Mouse (Mus musculus) gastrocnemius, adult 18-20 months (tissue): Measurements from ENCODE around the gene Trim23. TPM values are rescaled to one million over a fixed set of nuclear protein-coding genes. Genes with fewer than 3 reads are reported as not detected.

Experiments
- total RNA-seq, 2 experiments: library from RNA; stranded (reverse); gene quantifications; 2 replicates each; pipeline ENCODE4 v1.2.3; 2021

The Trim23 gene
- total RNA-seq, 2 experiments from 2014 or later = 24.8 to 26.5 TPM

Other genes with a start within 250 kb of the Trim23 start
- gene Nln, start 69.2 kb upstream of the Trim23 start, total RNA-seq = 1 to 10 TPM; 4.7 to 7.0 TPM
- gene Sgtb, start 69.1 kb upstream of the Trim23 start, total RNA-seq = under 1 TPM; 0.30 to 0.57 TPM
- gene Trappc13, start 328 bp upstream of the Trim23 start, total RNA-seq = 10 to 100 TPM; 29.0 to 29.8 TPM
- under 1 TPM; 0.25 to 0.50 TPM for gene Cenpk, start 49.8 kb downstream of the Trim23 start, total RNA-seq
- gene Ppwd1, start 50.0 kb downstream of the Trim23 start, total RNA-seq = 1 to 10 TPM; 7.8 to 7.9 TPM
- gene Adamts6, start 109.0 kb downstream of the Trim23 start, total RNA-seq = 1 to 10 TPM; 1.1 to 1.7 TPM